Mouse (Mus musculus): ENCODE measurements around the gene 4930539E08Rik. TPM values are rescaled to one million over a fixed set of nuclear protein-coding genes. Genes with fewer than 3 reads are reported as not detected.

The 4930539E08Rik gene
- total and polyA plus RNA-seq, 2 experiments from 2014 or later, result 2.1 to 5.6 TPM

DNA sequence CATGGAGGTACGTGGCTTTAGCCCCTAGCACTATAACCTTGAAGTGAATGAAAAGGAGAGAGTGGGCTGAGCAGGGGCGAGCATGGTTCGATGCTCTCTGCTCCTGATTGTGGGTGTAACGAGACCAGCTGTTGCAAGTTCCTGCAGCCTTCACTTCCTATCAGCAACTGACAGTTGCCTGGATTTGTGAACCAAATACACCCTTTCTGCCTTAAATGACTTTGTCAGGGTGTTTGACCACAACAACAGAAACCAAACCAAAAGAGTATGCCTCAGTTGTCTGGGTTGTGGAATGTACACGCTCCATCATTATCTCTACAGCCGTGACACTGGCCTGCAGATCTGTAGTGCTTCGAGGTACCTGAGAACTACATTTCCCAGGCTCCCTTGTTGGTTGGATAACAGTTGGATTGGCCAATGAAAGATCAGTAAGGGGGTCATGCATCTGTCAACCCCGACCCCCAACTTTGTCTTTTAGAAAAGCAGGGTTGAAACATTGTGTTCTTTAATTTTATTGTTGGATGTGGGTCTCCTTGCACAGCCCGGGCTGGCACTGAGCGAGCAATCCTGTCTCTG lies 31.1 kb downstream of the 4930539E08Rik start:
- no peak overlapping the region for H3K4me3 ChIP-seq (ENCODE audit: low read length)
- H3K36me3 ChIP-seq (ENCODE audit: insufficient read depth, low read length), result no peaks in the 10 kb centered on the region
- TF ChIP-seq CTCF (IDR thresholded peaks at IDR 0.05; ENCODE audit: low read depth), result no peak
- DNase-seq (ENCODE audit: low spot score) (no peak), ATAC-seq (no peak)
- 72% methylated on average over 10 of the region's 10 CpGs for WGBS
- H3K9me3 ChIP-seq (ENCODE audit: low read length), result 0 out of 2 replicates have a peak, but pooled peaks cover 3% of the 10 kb centered on the region
- no peak overlapping the region for H3K9ac ChIP-seq (replicated peaks; ENCODE audit: low read length)
- H3K4me1 ChIP-seq (ENCODE audit: insufficient read depth, low read length), result 0 out of 2 replicates have a peak, but pooled peaks cover 3% of the 10 kb centered on the region
- no peak overlapping the region for H3K4me2 ChIP-seq (ENCODE audit: low read depth, low read length)
- H3K27me3 ChIP-seq (ENCODE audit: insufficient read depth, low read length), result no peaks in the 10 kb centered on the region
- H3K27ac ChIP-seq, result no peak overlapping the region

DNA sequence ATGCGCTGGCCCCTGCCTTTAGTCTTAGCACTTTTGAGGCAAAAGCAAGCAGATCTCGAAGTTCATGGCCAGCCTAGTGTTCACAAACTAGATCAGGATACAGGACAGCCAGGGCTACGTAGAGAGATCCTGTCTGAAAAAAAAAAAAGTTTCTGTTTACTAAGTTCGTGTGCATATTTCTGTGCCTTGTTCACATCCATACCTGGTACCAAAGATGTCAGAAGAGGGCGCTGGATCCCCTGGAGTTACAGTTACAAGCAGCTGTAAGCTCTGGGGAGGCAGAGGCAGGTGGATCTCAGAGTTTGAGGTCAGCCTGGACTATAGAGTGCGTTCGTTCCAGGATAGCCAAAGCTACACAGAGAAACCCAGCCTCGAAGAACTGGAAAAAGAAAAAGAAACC lies 32.3 kb downstream of the 4930539E08Rik start:
- 53% methylated on average over 8 of the region's 8 CpGs for WGBS
- peak; percentile 34; the same call in 1 of the 2 replicates for TF ChIP-seq CTCF (IDR thresholded peaks at IDR 0.05; ENCODE audit: low read depth)
- Histone ChIP-seq H3K36me3 (ENCODE audit: insufficient read depth, low read length) (no peaks in the 10 kb centered on the region), H3K9me3 (ENCODE audit: low read length) (no peaks in the 10 kb centered on the region), H3K27ac (no peak overlapping the region), H3K4me1 (ENCODE audit: insufficient read depth, low read length) (0 out of 2 replicates have a peak, but pooled peaks cover 3% of the 10 kb centered on the region), H3K27me3 (ENCODE audit: insufficient read depth, low read length) (no peaks in the 10 kb centered on the region), H3K4me2 (ENCODE audit: low read depth, low read length) (peak overlapping the region; percentile 45; the same call in 1 of the 2 replicates), H3K9ac (replicated peaks; ENCODE audit: low read length) (no peak overlapping the region), H3K4me3 (ENCODE audit: low read length) (no peak overlapping the region)
- DNase-seq (ENCODE audit: low spot score), result no peak
- no peak for ATAC-seq

DNA sequence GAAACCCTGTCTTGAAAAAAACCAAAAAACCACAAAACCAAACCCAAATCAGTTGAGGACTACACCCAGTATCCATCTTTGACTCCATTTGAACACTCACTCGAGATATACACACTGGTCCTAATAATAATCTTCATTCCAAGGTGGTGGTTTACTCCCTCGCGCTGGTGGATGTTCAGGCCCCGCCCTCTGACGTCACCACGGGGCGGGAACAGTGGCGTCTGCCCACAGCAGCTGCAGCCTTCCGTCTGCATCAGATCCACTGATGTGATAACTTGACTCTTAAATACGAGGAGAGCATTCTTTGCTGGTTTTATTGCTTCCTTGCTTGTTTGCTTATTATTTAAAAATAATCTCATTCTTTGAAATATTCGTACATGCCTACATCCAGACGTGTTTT lies 32.8 kb downstream of the 4930539E08Rik start:
- DNase-seq (ENCODE audit: low spot score) (peak; percentile 83), ATAC-seq (peak; percentile 53; the same call in 1 of the 2 replicates)
- Histone ChIP-seq H3K27me3 (ENCODE audit: insufficient read depth, low read length) (no peaks in the 10 kb centered on the region), H3K4me2 (ENCODE audit: low read depth, low read length) (peak overlapping the region; percentile 45), H3K4me1 (ENCODE audit: insufficient read depth, low read length) (0 out of 2 replicates have a peak, but pooled peaks cover 3% of the 10 kb centered on the region), H3K9ac (replicated peaks; ENCODE audit: low read length) (peak overlapping the region; percentile 30; the same call in 1 of the 2 replicates), H3K9me3 (ENCODE audit: low read length) (no peaks in the 10 kb centered on the region), H3K27ac (0 out of 2 replicates have a peak overlapping the region, but pooled peaks have one; percentile 4), H3K4me3 (ENCODE audit: low read length) (peak overlapping the region; percentile 16), H3K36me3 (ENCODE audit: insufficient read depth, low read length) (no peaks in the 10 kb centered on the region)
- TF ChIP-seq CTCF (IDR thresholded peaks at IDR 0.05; ENCODE audit: low read depth), result no peak
- WGBS, result 5% methylated on average over 12 of the region's 12 CpGs

DNA sequence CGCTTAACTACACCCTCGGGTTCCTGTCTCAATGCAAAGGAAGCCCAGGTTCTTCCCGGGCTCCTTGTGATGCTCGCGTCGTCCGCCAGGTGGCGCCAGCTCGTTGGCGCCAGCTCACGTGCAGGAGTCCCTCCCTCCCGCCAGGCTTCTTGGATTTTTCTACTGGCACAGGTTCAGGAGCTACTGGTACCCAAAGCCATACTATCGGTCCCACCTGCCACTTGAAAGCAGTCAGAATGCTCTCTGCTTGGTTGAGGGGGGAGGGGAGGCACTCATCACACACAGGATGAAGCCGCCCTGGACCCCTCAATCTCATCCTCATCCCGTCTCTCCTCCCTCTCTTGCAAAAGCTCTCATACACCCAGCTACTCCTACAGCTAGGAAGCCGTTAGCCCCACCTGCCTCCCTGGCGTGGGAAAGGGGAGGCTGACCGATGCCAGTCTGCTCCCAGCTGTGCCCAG lies 35.2 kb downstream of the 4930539E08Rik start:
- Histone ChIP-seq H3K9ac (replicated peaks; ENCODE audit: low read length) (no peak overlapping the region; the same call in 1 of the 2 replicates), H3K9me3 (ENCODE audit: low read length) (no peaks in the 10 kb centered on the region), H3K36me3 (ENCODE audit: insufficient read depth, low read length) (no peaks in the 10 kb centered on the region), H3K27me3 (ENCODE audit: insufficient read depth, low read length) (no peaks in the 10 kb centered on the region), H3K27ac (0 out of 2 replicates have a peak overlapping the region, but pooled peaks have one; percentile 8), H3K4me3 (ENCODE audit: low read length) (no peak overlapping the region), H3K4me2 (ENCODE audit: low read depth, low read length) (peak overlapping the region; percentile 45), H3K4me1 (ENCODE audit: insufficient read depth, low read length) (0 out of 2 replicates have a peak, but pooled peaks cover 3% of the 10 kb centered on the region)
- TF ChIP-seq CTCF (IDR thresholded peaks at IDR 0.05; ENCODE audit: low read depth), result peak; percentile 96
- ATAC-seq, result peak; percentile 58
- peak; percentile 90 for DNase-seq (ENCODE audit: low spot score)
- 5% methylated on average over 18 of the region's 18 CpGs for WGBS

DNA sequence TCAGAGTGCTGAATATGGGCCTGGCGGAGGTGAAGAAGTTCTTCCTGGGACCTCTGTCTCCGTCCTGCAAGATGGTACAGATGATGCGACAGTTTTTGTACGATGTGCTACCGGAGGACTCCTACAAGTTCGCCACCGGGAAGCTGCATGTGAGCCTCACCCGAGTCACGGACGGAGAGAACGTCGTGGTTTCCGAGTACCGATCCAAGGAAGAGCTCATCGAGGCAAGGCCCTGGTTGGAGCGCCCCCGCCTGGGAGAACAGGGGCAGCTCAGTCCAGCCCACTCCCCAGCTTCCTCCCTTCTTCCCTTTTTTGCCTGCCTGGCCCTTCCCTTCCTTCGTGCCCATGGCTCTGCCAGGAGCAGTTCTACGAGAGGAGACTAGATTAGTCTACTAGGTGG lies 38.3 kb downstream of the 4930539E08Rik start:
- 0 out of 2 replicates have a peak, but pooled peaks cover 3% of the 10 kb centered on the region for H3K4me1 ChIP-seq (ENCODE audit: insufficient read depth, low read length)
- no peaks in the 10 kb centered on the region for H3K9me3 ChIP-seq (ENCODE audit: low read length)
- TF ChIP-seq CTCF (IDR thresholded peaks at IDR 0.05; ENCODE audit: low read depth), result peak; percentile 66
- H3K36me3 ChIP-seq (ENCODE audit: insufficient read depth, low read length), result no peaks in the 10 kb centered on the region
- H3K27me3 ChIP-seq (ENCODE audit: insufficient read depth, low read length), result no peaks in the 10 kb centered on the region
- H3K27ac ChIP-seq, result no peak overlapping the region
- no peak for ATAC-seq
- H3K4me3 ChIP-seq (ENCODE audit: low read length), result no peak overlapping the region
- WGBS, result 21% methylated on average over 19 of the region's 19 CpGs
- no peak overlapping the region for H3K9ac ChIP-seq (replicated peaks; ENCODE audit: low read length)
- H3K4me2 ChIP-seq (ENCODE audit: low read depth, low read length), result no peak overlapping the region
- peak; percentile 57 for DNase-seq (ENCODE audit: low spot score)

DNA sequence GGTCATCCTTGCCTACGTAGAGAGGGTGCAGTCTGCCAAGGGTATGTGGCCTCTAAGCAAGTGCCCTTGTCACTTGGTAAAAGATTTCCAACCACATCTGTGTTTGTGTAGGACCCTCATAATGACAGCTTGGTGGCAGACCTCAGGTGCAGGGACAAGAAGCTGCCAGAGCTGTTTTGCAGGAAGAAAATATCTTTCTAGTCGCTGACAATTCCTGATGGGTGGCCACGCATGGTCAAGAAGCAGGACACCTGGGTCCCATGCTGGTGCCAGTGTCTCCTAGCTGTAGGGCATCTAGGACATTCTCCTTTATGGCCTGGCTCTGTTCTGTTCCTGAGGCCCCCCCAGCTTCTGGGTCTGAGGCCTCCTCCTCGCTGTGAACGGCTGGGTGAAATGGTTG lies 38.8 kb downstream of the 4930539E08Rik start:
- Histone ChIP-seq H3K4me3 (ENCODE audit: low read length) (no peak overlapping the region), H3K36me3 (ENCODE audit: insufficient read depth, low read length) (no peaks in the 10 kb centered on the region), H3K27ac (no peak overlapping the region), H3K9ac (replicated peaks; ENCODE audit: low read length) (no peak overlapping the region), H3K27me3 (ENCODE audit: insufficient read depth, low read length) (no peaks in the 10 kb centered on the region), H3K4me1 (ENCODE audit: insufficient read depth, low read length) (0 out of 2 replicates have a peak, but pooled peaks cover 3% of the 10 kb centered on the region), H3K9me3 (ENCODE audit: low read length) (no peaks in the 10 kb centered on the region), H3K4me2 (ENCODE audit: low read depth, low read length) (no peak overlapping the region)
- 59% methylated on average over 5 of the region's 5 CpGs for WGBS
- no peak for TF ChIP-seq CTCF (IDR thresholded peaks at IDR 0.05; ENCODE audit: low read depth)
- ATAC-seq (no peak), DNase-seq (ENCODE audit: low spot score) (no peak)

DNA sequence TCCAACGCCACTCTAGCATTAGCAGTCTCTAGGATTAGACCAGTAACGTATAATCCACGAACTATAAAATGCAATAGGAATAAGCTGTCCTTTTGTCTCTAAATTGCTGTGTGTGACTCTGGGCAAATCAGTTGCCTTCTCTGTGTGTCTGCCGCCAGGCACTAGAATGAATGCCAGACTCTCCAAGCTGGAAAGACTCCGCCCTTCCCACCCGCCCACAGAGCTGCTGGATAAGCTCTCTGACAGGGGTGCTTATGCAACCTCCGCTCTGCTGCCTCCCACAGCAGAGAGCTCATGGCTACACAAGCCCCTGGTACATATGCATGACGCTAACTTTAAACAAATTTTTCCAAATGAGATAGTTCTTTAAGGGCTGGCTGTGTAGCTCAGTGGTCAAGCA lies 39.8 kb downstream of the 4930539E08Rik start:
- H3K9me3 ChIP-seq (ENCODE audit: low read length), result no peaks in the 10 kb centered on the region
- ATAC-seq (no peak), DNase-seq (ENCODE audit: low spot score) (peak; percentile 35)
- no peak overlapping the region for H3K4me3 ChIP-seq (ENCODE audit: low read length)
- TF ChIP-seq CTCF (IDR thresholded peaks at IDR 0.05; ENCODE audit: low read depth), result no peak
- no peak overlapping the region for H3K9ac ChIP-seq (replicated peaks; ENCODE audit: low read length)
- H3K4me2 ChIP-seq (ENCODE audit: low read depth, low read length), result no peak overlapping the region
- no peaks in the 10 kb centered on the region for H3K36me3 ChIP-seq (ENCODE audit: insufficient read depth, low read length)
- H3K4me1 ChIP-seq (ENCODE audit: insufficient read depth, low read length), result 0 out of 2 replicates have a peak, but pooled peaks cover 3% of the 10 kb centered on the region
- no peaks in the 10 kb centered on the region for H3K27me3 ChIP-seq (ENCODE audit: insufficient read depth, low read length)
- no peak overlapping the region for H3K27ac ChIP-seq
- WGBS, result 45% methylated on average over 8 of the region's 8 CpGs
